Mouse (Mus musculus): Measurements from ENCODE around the gene Olfr9. TPM values are rescaled to one million over a fixed set of nuclear protein-coding genes. Genes with fewer than 3 reads are reported as not detected.
"Not testable (repeated sequence)": the region's sequence is repeated elsewhere in the genome, so short reads cannot be mapped to it uniquely, and the experiment has no call there.

Gene Olfr9
- polyA plus RNA-seq, 1 experiment from 2014 or later = not detected

- Histone ChIP-seq H3K9ac (replicated peaks) (no peak within 1 kb of the TSS), H3K27ac (no peak within 1 kb of the TSS), H3K4me1 (replicated peaks) (no peaks in the 10 kb centered on the region), H3K27me3 (no peaks in the 10 kb centered on the region), H3K36me3 (no peaks in the 10 kb centered on the region), H3K4me3 (replicated peaks) (no peak within 1 kb of the TSS), H3K9me3 (peaks cover 6% of the 10 kb centered on the region; the same call in 1 of the 2 replicates), H3K4me2 (no peak within 1 kb of the TSS)
- 71% methylated on average over 2 of the region's 2 CpGs for WGBS
- ATAC-seq (ENCODE audit: insufficient number of reproducible peaks, insufficient read depth, low FRiP score, low TSS enrichment, low read depth) = no peak
Measured at GRCm38 (mm10) chr10:129010288-129010841, 21.1 kb downstream of the Olfr9 start, which contains the start of gene Olfr763. Gene Olfr763, plus strand, starts transcription at chr10:129010791.

GRCm38 (mm10) chr10:129011511-129011910 lies 22.3 kb downstream of the Olfr9 start:
- H3K27ac ChIP-seq; H3K9me3 ChIP-seq; H3K4me2 ChIP-seq; H3K9ac ChIP-seq (replicated peaks); H3K36me3 ChIP-seq; H3K4me1 ChIP-seq (replicated peaks); H3K4me3 ChIP-seq (replicated peaks); H3K27me3 ChIP-seq: not testable (repeated sequence)
- WGBS = 76% methylated on average over 2 of the region's 5 CpGs
- 0 out of 2 replicates have a peak, but pooled peaks have one; percentile 37 for ATAC-seq (ENCODE audit: insufficient number of reproducible peaks, insufficient read depth, low FRiP score, low TSS enrichment, low read depth)

GRCm38 (mm10) chr10:129014477-129014876 lies 25.2 kb downstream of the Olfr9 start:
- Histone ChIP-seq H3K4me3 (replicated peaks) (no peak overlapping the region), H3K9me3 (no peaks in the 10 kb centered on the region), H3K4me2 (no peak overlapping the region), H3K36me3 (no peaks in the 10 kb centered on the region), H3K27ac (no peak overlapping the region), H3K27me3 (no peaks in the 10 kb centered on the region), H3K4me1 (replicated peaks) (no peaks in the 10 kb centered on the region), H3K9ac (replicated peaks) (no peak overlapping the region)
- no peak for ATAC-seq (ENCODE audit: insufficient number of reproducible peaks, insufficient read depth, low FRiP score, low TSS enrichment, low read depth)

- H3K36me3 ChIP-seq = no peaks in the 10 kb centered on the region
- no peak overlapping the region for H3K9ac ChIP-seq (replicated peaks)
- no peak for ATAC-seq (ENCODE audit: insufficient number of reproducible peaks, insufficient read depth, low FRiP score, low TSS enrichment, low read depth)
- no peak overlapping the region for H3K27ac ChIP-seq
- H3K4me3 ChIP-seq (replicated peaks) = no peak overlapping the region
- no peaks in the 10 kb centered on the region for H3K27me3 ChIP-seq
- H3K4me2 ChIP-seq = no peak overlapping the region
- H3K9me3 ChIP-seq = no peaks in the 10 kb centered on the region
- no peaks in the 10 kb centered on the region for H3K4me1 ChIP-seq (replicated peaks)
Measured at GRCm38 (mm10) chr10:129023319-129023718, 34.1 kb downstream of the Olfr9 start.

GRCm38 (mm10) chr10:129026018-129026662 lies 36.9 kb downstream of the Olfr9 start:
- 62% methylated on average over 3 of the region's 3 CpGs for whole genome bisulfite sequencing
- Histone ChIP-seq H3K4me1 (replicated peaks) (no peaks in the 10 kb centered on the region), H3K4me3 (replicated peaks) (no peak overlapping the region), H3K27me3 (no peaks in the 10 kb centered on the region), H3K4me2 (no peak overlapping the region), H3K9ac (replicated peaks) (no peak overlapping the region), H3K27ac (no peak overlapping the region), H3K9me3 (no peaks in the 10 kb centered on the region), H3K36me3 (no peaks in the 10 kb centered on the region)
- ATAC-seq (ENCODE audit: insufficient number of reproducible peaks, insufficient read depth, low FRiP score, low TSS enrichment, low read depth) = no peak; the same call in 1 of the 2 replicates

GRCm38 (mm10) chr10:129028343-129028742 lies 39.1 kb downstream of the Olfr9 start:
- 83% methylated on average over 2 of the region's 2 CpGs for WGBS
- Histone ChIP-seq H3K9me3 (no peaks in the 10 kb centered on the region), H3K4me3 (replicated peaks) (no peak overlapping the region), H3K4me2 (no peak overlapping the region), H3K27ac (no peak overlapping the region), H3K9ac (replicated peaks) (no peak overlapping the region), H3K36me3 (no peaks in the 10 kb centered on the region), H3K4me1 (replicated peaks) (no peaks in the 10 kb centered on the region), H3K27me3 (no peaks in the 10 kb centered on the region)
- ATAC-seq (ENCODE audit: insufficient number of reproducible peaks, insufficient read depth, low FRiP score, low TSS enrichment, low read depth) = no peak

- no peaks in the 10 kb centered on the region for H3K36me3 ChIP-seq
- H3K27me3 ChIP-seq = no peaks in the 10 kb centered on the region
- no peaks in the 10 kb centered on the region for H3K9me3 ChIP-seq
- H3K9ac ChIP-seq (replicated peaks) = no peak within 1 kb of the TSS
- no peak within 1 kb of the TSS for H3K4me3 ChIP-seq (replicated peaks)
- no peaks in the 10 kb centered on the region for H3K4me1 ChIP-seq (replicated peaks)
- ATAC-seq (ENCODE audit: insufficient number of reproducible peaks, insufficient read depth, low FRiP score, low TSS enrichment, low read depth) = no peak
- no peak within 1 kb of the TSS for H3K4me2 ChIP-seq
- H3K27ac ChIP-seq = no peak within 1 kb of the TSS
- 77% methylated on average over 3 of the region's 3 CpGs for WGBS
Measured at GRCm38 (mm10) chr10:129039796-129040195, 50.6 kb downstream of the Olfr9 start, which contains the start of gene Olfr764-ps1. Gene Olfr764-ps1, minus strand, starts transcription at chr10:129039896.

Other genes starting within 250 kb of the Olfr9 start
- 8.4 and 8.9 TPM in 2 replicates for gene Dgka, start 244.6 kb upstream of the Olfr9 start, polyA plus RNA-seq (2016; fragmentation: Nextera tagmentation; extraction: Ambion mirVana)
- 54.2 and 55.2 TPM in 2 replicates for gene Pym1, start 241.5 kb upstream of the Olfr9 start, polyA plus RNA-seq (2016; fragmentation: Nextera tagmentation; extraction: Ambion mirVana)
- gene Mmp19, start 198.5 kb upstream of the Olfr9 start, polyA plus RNA-seq (2016; fragmentation: Nextera tagmentation; extraction: Ambion mirVana) = 0.36 and 0.50 TPM in 2 replicates
- gene Dnajc14, start 185.4 kb upstream of the Olfr9 start, polyA plus RNA-seq (2016; fragmentation: Nextera tagmentation; extraction: Ambion mirVana) = 56.4 and 58.0 TPM in 2 replicates
- 22.6 and 23.4 TPM in 2 replicates for gene Tmem198b, start 185.1 kb upstream of the Olfr9 start, polyA plus RNA-seq (2016; fragmentation: Nextera tagmentation; extraction: Ambion mirVana)
- 241 and 260 TPM in 2 replicates for gene Sarnp, start 172.1 kb upstream of the Olfr9 start, polyA plus RNA-seq (2016; fragmentation: Nextera tagmentation; extraction: Ambion mirVana)
- 27.9 and 31.6 TPM in 2 replicates for gene Ormdl2, start 167.8 kb upstream of the Olfr9 start, polyA plus RNA-seq (2016; fragmentation: Nextera tagmentation; extraction: Ambion mirVana)
- gene Gdf11, start 97.7 kb upstream of the Olfr9 start, polyA plus RNA-seq (2016; fragmentation: Nextera tagmentation; extraction: Ambion mirVana) = 15.2 and 20.7 TPM in 2 replicates
- gene Cd63, start 88.4 kb upstream of the Olfr9 start, polyA plus RNA-seq (2016; fragmentation: Nextera tagmentation; extraction: Ambion mirVana) = 522 and 547 TPM in 2 replicates
- 9.3 and 11.4 TPM in 2 replicates for gene Rdh5, start 66.5 kb upstream of the Olfr9 start, polyA plus RNA-seq (2016; fragmentation: Nextera tagmentation; extraction: Ambion mirVana)
- 197 and 202 TPM in 2 replicates for gene Bloc1s1, start 65.4 kb upstream of the Olfr9 start, polyA plus RNA-seq (2016; fragmentation: Nextera tagmentation; extraction: Ambion mirVana)
- 1.3 and 1.7 TPM in 2 replicates for gene Itga7, start 55.6 kb upstream of the Olfr9 start, polyA plus RNA-seq (2016; fragmentation: Nextera tagmentation; extraction: Ambion mirVana)
- gene Mettl7b, start 28.4 kb upstream of the Olfr9 start, polyA plus RNA-seq (2016; fragmentation: Nextera tagmentation; extraction: Ambion mirVana) = not detected in 2 replicates
- not detected in 2 replicates for gene Olfr763, start 21.4 kb downstream of the Olfr9 start, polyA plus RNA-seq (2016; fragmentation: Nextera tagmentation; extraction: Ambion mirVana)
- not detected in 2 replicates for gene Olfr764-ps1, start 50.5 kb downstream of the Olfr9 start, polyA plus RNA-seq (2016; fragmentation: Nextera tagmentation; extraction: Ambion mirVana)
- gene Olfr765, start 60.6 kb downstream of the Olfr9 start, polyA plus RNA-seq (2016; fragmentation: Nextera tagmentation; extraction: Ambion mirVana) = not detected in 2 replicates
- not detected in 2 replicates for gene Olfr766-ps1, start 79.5 kb downstream of the Olfr9 start, polyA plus RNA-seq (2016; fragmentation: Nextera tagmentation; extraction: Ambion mirVana)
- not detected in 2 replicates for gene Olfr767, start 93.5 kb downstream of the Olfr9 start, polyA plus RNA-seq (2016; fragmentation: Nextera tagmentation; extraction: Ambion mirVana)
- gene Olfr768, start 109.9 kb downstream of the Olfr9 start, polyA plus RNA-seq (2016; fragmentation: Nextera tagmentation; extraction: Ambion mirVana) = not detected in 2 replicates
- not detected in 2 replicates for gene Olfr769, start 128.4 kb downstream of the Olfr9 start, polyA plus RNA-seq (2016; fragmentation: Nextera tagmentation; extraction: Ambion mirVana)
- gene Olfr770, start 149.6 kb downstream of the Olfr9 start, polyA plus RNA-seq (2016; fragmentation: Nextera tagmentation; extraction: Ambion mirVana) = not detected in 2 replicates
- gene Olfr771, start 175.3 kb downstream of the Olfr9 start, polyA plus RNA-seq (2016; fragmentation: Nextera tagmentation; extraction: Ambion mirVana) = not detected in 2 replicates
- not detected in 2 replicates for gene Olfr772, start 188.5 kb downstream of the Olfr9 start, polyA plus RNA-seq (2016; fragmentation: Nextera tagmentation; extraction: Ambion mirVana)
- not detected in 2 replicates for gene Olfr773, start 198.0 kb downstream of the Olfr9 start, polyA plus RNA-seq (2016; fragmentation: Nextera tagmentation; extraction: Ambion mirVana)
- not detected in 2 replicates for gene Olfr774, start 246.8 kb downstream of the Olfr9 start, polyA plus RNA-seq (2016; fragmentation: Nextera tagmentation; extraction: Ambion mirVana)